31 mouse cellular contexts compared by ENCODE assay signal in the genomic region with DNA sequence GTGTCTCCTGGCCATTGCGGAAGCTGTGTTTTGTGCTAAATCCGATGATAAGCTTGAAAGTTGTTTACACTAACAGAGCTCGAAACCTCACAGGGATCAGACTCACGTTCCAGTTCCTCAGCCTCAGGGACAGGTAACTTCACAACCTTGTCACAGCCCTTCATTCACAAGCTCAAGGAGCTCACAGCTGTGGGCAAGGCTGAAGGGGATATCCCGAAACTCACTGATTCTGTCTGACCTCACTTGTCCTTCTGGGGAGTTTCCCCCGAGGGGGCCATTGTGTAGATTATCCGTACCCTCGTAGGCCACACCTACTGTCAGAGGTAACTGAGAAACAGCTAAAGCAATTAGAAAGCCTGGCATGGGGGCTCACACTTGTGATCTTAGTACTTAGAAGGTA. TPM values are rescaled to one million over a fixed set of nuclear protein-coding genes. Genes with fewer than 3 reads are reported as not detected.
DNase-seq lines count a peak whose midpoint lies in the region; ATAC-seq and TF ChIP-seq lines count a peak whose summit lies in the region.
"Had no signal": no experiment of that assay in that cellular context is flagged by ENCODE, and none has a peak within 500 bp of the region (broad histone marks: within the 10 kb centered on the region; RNA-seq: fewer than 3 reads in every experiment).

No protein-coding gene starts in this region.

- ATAC-seq in liver, embryonic 11.5 days (replicated peaks; ENCODE audit: low FRiP score) = no peak
- ATAC-seq in liver, postnatal 0 days = no peak
- peak; percentile 62 for ATAC-seq in CD4-positive, CD25-positive, alpha-beta regulatory T cell, adult 4 months
- no peak for ATAC-seq in monocyte, adult 5-6 weeks (replicated peaks; ENCODE audit: insufficient number of reproducible peaks, low FRiP score, low TSS enrichment, poor library complexity, severe bottlenecking)
- ATAC-seq: forebrain, embryonic 16.5 days; hindbrain, embryonic 16.5 days; intestine, embryonic 16.5 days; midbrain, embryonic 16.5 days had no signal

- no peak overlapping the region for H3K9ac ChIP-seq in liver, embryonic 11.5 days (ENCODE audit: low read depth, low read length)
- no peak overlapping the region for H3K9ac ChIP-seq in liver, postnatal 0 days (replicated peaks)
- H3K9ac ChIP-seq: embryonic facial prominence, embryonic 13.5 days; heart, embryonic 12.5 days; limb, embryonic 12.5 days; liver, embryonic 14.5 days; lung, embryonic 14.5 days; neural tube, embryonic 13.5 days had no signal

- DNase-seq in liver, embryonic 11.5 days (ENCODE audit: low spot score) = no peak
- no peak for DNase-seq in liver, postnatal 0 days
- DNase-seq in ZHBTc4 (ENCODE audit: low read depth, low spot score) = peak; percentile 19
- peak; percentile 52 to 63 for DNase-seq in natural killer cell, adult 2 months (ENCODE audit: low spot score in 2 of 2)
- no peak for DNase-seq in layer of hippocampus, postnatal 25 days (ENCODE audit: extremely low spot score in 1 of 2, low spot score in 1 of 2)
- no peak for DNase-seq in spleen, postnatal 4 days (ENCODE audit: low spot score in 2 of 2)
- DNase-seq: adrenal gland, postnatal 14 days; B cell, adult 2 months; cerebellum, adult 11-12 months; cerebellum, postnatal 10 days; gastrocnemius, adult 2 months; kidney, adult 8-10 months; lung, embryonic 14.5 days; lung, postnatal 14 days; right cerebral cortex, postnatal 4 days had no signal

- H3K4me1 ChIP-seq in liver, embryonic 11.5 days (replicated peaks; ENCODE audit: control insufficient read depth, insufficient read depth, low read length) = peaks cover 27% of the 10 kb centered on the region
- H3K4me1 ChIP-seq in liver, postnatal 0 days (ENCODE audit: insufficient read depth) = peaks cover 4% of the 10 kb centered on the region; the same call in 1 of the 2 replicates
- H3K4me1 ChIP-seq: embryonic facial prominence, embryonic 13.5 days; hindbrain, embryonic 10.5 days; limb, embryonic 12.5 days; neural tube, embryonic 13.5 days had no signal

- no peaks in the 10 kb centered on the region for H3K36me3 ChIP-seq in liver, embryonic 11.5 days (ENCODE audit: control insufficient read depth, insufficient read depth, low read length)
- H3K36me3 ChIP-seq in liver, postnatal 0 days (replicated peaks; ENCODE audit: insufficient read depth, low read length) = no peaks in the 10 kb centered on the region
- H3K36me3 ChIP-seq: embryonic facial prominence, embryonic 13.5 days; forebrain, embryonic 10.5 days; heart, embryonic 12.5 days; hindbrain, embryonic 10.5 days; limb, embryonic 12.5 days; neural tube, embryonic 13.5 days had no signal

- peak overlapping the region; percentile 16 for H3K4me2 ChIP-seq in liver, embryonic 11.5 days
- no peak overlapping the region for H3K4me2 ChIP-seq in liver, postnatal 0 days (ENCODE audit: low read depth, low read length)
- H3K4me2 ChIP-seq: embryonic facial prominence, embryonic 13.5 days; heart, embryonic 12.5 days; limb, embryonic 12.5 days; lung, embryonic 14.5 days; neural tube, embryonic 13.5 days had no signal

- H3K9me3 ChIP-seq in liver, embryonic 11.5 days (ENCODE audit: control insufficient read depth, low read length) = no peaks in the 10 kb centered on the region
- no peaks in the 10 kb centered on the region for H3K9me3 ChIP-seq in liver, postnatal 0 days (ENCODE audit: low read length)
- H3K9me3 ChIP-seq: embryonic facial prominence, embryonic 13.5 days; forebrain, embryonic 10.5 days; hindbrain, embryonic 10.5 days; limb, embryonic 12.5 days; neural tube, embryonic 13.5 days had no signal

- no peak overlapping the region for H3K4me3 ChIP-seq in liver, embryonic 11.5 days (ENCODE audit: low read depth, low read length)
- no peak overlapping the region for H3K4me3 ChIP-seq in liver, postnatal 0 days (ENCODE audit: low read depth, low read length)
- H3K4me3 ChIP-seq: embryonic facial prominence, embryonic 13.5 days; forebrain, embryonic 10.5 days; gastrocnemius, adult 2 months; heart, embryonic 12.5 days; hindbrain, embryonic 10.5 days; left cerebral cortex, adult 2 months; limb, embryonic 12.5 days; myocyte; neural tube, embryonic 13.5 days had no signal

- 27% methylated on average over 8 of the region's 8 CpGs for WGBS in liver, embryonic 11.5 days
- 51% methylated on average over 8 of the region's 8 CpGs for WGBS in liver, postnatal 0 days (ENCODE audit: insufficient replicate concordance)

- H3K27me3 ChIP-seq in liver, embryonic 11.5 days (replicated peaks; ENCODE audit: control insufficient read depth, insufficient read depth, low read length) = no peaks in the 10 kb centered on the region
- no peaks in the 10 kb centered on the region for H3K27me3 ChIP-seq in liver, postnatal 0 days (ENCODE audit: insufficient read depth, low read length)
- H3K27me3 ChIP-seq: limb, embryonic 12.5 days; neural tube, embryonic 13.5 days had no signal

- TF ChIP-seq EP300 in liver, postnatal 0 days (IDR thresholded peaks at IDR 0.05; ENCODE audit: low read depth) = no peak

- TF ChIP-seq CTCF in liver, postnatal 0 days (IDR thresholded peaks at IDR 0.05; ENCODE audit: low read depth) = no peak

- no peak overlapping the region for H3K27ac ChIP-seq in liver, embryonic 11.5 days (ENCODE audit: low read depth, low read length)
- H3K27ac ChIP-seq in liver, postnatal 0 days (ENCODE audit: low read depth) = no peak overlapping the region
- H3K27ac ChIP-seq: embryonic facial prominence, embryonic 13.5 days; forebrain, embryonic 10.5 days; gastrocnemius, adult 2 months; hindbrain, embryonic 10.5 days; kidney, postnatal 0 days; left cerebral cortex, adult 2 months; limb, embryonic 12.5 days; liver, embryonic 14.5 days; neural tube, embryonic 13.5 days had no signal

RNA-seq across cellular contexts. Expression of gene Exoc6, which starts 23.4 kb away (rescaled TPM):
- 53.3 and 62.0 TPM in 2 replicates for polyA plus RNA-seq in liver, embryonic 11.5 days (2014; fragmentation: Nextera tagmentation; extraction: Ambion mirVana)
- 15.2 and 18.9 TPM in 2 replicates for polyA plus RNA-seq in liver, postnatal 0 days (2015; fragmentation: Nextera tagmentation; extraction: Ambion mirVana)
- polyA plus RNA-seq in CD4-positive, CD25-positive, alpha-beta regulatory T cell, adult 4 months (2017; shearing (Covaris generic)) = 10 to 100 TPM; 33.3 to 41.4 TPM
- 10 to 100 TPM; 50.8 to 52.3 TPM for total RNA-seq in layer of hippocampus, postnatal 25 days (2021)
- 70.9 to 85.0 TPM (median 76.3 TPM) in 3 replicates for total RNA-seq in monocyte, adult 5-6 weeks (2017)

Comparison
In these comparisons a context has a peak if more than half of its experiments do, and no peak if none do; other contexts are left out.
1. DNase-seq: peak in ZHBTc4 (single experiment) and natural killer cell, adult 2 months (2 of 2); none in liver, embryonic 11.5 days (single experiment), liver, postnatal 0 days (single experiment), layer of hippocampus, postnatal 25 days (0 of 2) and spleen, postnatal 4 days (0 of 2).